Mouse (Mus musculus) limb, embryonic 14.5 days (tissue): ENCODE measurements around the gene Lrg1. TPM values are rescaled to one million over a fixed set of nuclear protein-coding genes. Genes with fewer than 3 reads are reported as not detected.

Experiments used
- ATAC-seq: fragments of 200-750 bp; cut with Nextera tagmentation; 2 replicates; pipeline ENCODE4 v1.8.0; 2017; ENCODE audit warnings: low read depth, moderate number of reproducible peaks, moderate TSS enrichment; ENCODE audit not compliant: low FRiP score
- DNase-seq: peaks from one replicate; pipeline ENCODE4 v3.0.0-alpha.2; 2015; ENCODE audit warnings: low spot score
- H3K27ac ChIP-seq: fragments of 300-500 bp; sonication (generic); replicated peaks from 2 replicates; pipeline ENCODE4 v1.5.1; 2014; ENCODE audit warnings: low read depth, mild to moderate bottlenecking, low read length, moderate library complexity, mixed read lengths
- H3K27me3 ChIP-seq: fragments of 300-500 bp; sonication (generic); 2 replicates; pipeline ENCODE4 v1.6.1; 2014; ENCODE audit warnings: low read length, mixed read lengths; ENCODE audit not compliant: control insufficient read depth, insufficient read depth
- H3K36me3 ChIP-seq: fragments of 300-500 bp; sonication (generic); 2 replicates; pipeline ENCODE4 v1.6.1; 2014; ENCODE audit warnings: mild to moderate bottlenecking, low read length, moderate library complexity, mixed read lengths; ENCODE audit not compliant: control insufficient read depth, insufficient read depth
- H3K4me1 ChIP-seq: fragments of 300-500 bp; sonication (generic); 2 replicates; pipeline ENCODE4 v1.6.1; 2014; ENCODE audit warnings: antibody characterized with exemption, low read length, mixed read lengths; ENCODE audit not compliant: control insufficient read depth, insufficient read depth
- H3K4me2 ChIP-seq: fragments of 300-500 bp; sonication (generic); replicated peaks from 2 replicates; pipeline ENCODE4 v1.6.1; 2014; ENCODE audit warnings: low read depth, mild to moderate bottlenecking, low read length, moderate library complexity; ENCODE audit not compliant: severe bottlenecking
- H3K4me3 ChIP-seq: fragments of 300-500 bp; sonication (generic); replicated peaks from 2 replicates; pipeline ENCODE4 v1.5.1; 2014; ENCODE audit warnings: low read length
- H3K9ac ChIP-seq: fragments of 300-500 bp; sonication (generic); 2 replicates; pipeline ENCODE4 v1.6.1; 2014; ENCODE audit warnings: mild to moderate bottlenecking, low read depth, low read length, moderate library complexity; ENCODE audit not compliant: severe bottlenecking
- H3K9me3 ChIP-seq: fragments of 300-500 bp; sonication (generic); 2 replicates; pipeline ENCODE4 v1.6.1; 2016; ENCODE audit warnings: low read length; ENCODE audit not compliant: control insufficient read depth
- POLR2A ChIP-seq: fragments of 200-500 bp; IDR thresholded peaks from 2 replicates; pipeline ENCODE4 v1.8.0; 2012; ENCODE audit warnings: inconsistent platforms, mild to moderate bottlenecking, moderate library complexity, borderline replicate concordance; ENCODE audit not compliant: insufficient read depth, insufficient read length; ENCODE audit errors: extremely low read depth
- WGBS: fragments of 180-500 bp; shearing (Covaris S2); extraction: QIAGEN DNeasy Blood & Tissue Kit; methylation state at CpG from one replicate; pipeline ENCODE4 v1.1.7; 2014; 5-methylcytosine and 5-hydroxymethylcytosine counted together
- polyA plus RNA-seq, 2 experiments: library from polyadenylated mRNA; depleted of rRNA in 1 of 2; stranded (reverse) in 1 of 2; unstranded in 1 of 2; fragments of >200 nt; fragmentation: Nextera tagmentation in 1 of 2; extraction: Ambion mirVana in 1 of 2; gene quantifications; 2 replicates each; pipeline versions ENCODE4 v1.2.1 to v1.2.3; 2012 to 2014

Gene Lrg1
- polyA plus RNA-seq, 2 experiments, result 0.29 to 0.43 TPM

DNA sequence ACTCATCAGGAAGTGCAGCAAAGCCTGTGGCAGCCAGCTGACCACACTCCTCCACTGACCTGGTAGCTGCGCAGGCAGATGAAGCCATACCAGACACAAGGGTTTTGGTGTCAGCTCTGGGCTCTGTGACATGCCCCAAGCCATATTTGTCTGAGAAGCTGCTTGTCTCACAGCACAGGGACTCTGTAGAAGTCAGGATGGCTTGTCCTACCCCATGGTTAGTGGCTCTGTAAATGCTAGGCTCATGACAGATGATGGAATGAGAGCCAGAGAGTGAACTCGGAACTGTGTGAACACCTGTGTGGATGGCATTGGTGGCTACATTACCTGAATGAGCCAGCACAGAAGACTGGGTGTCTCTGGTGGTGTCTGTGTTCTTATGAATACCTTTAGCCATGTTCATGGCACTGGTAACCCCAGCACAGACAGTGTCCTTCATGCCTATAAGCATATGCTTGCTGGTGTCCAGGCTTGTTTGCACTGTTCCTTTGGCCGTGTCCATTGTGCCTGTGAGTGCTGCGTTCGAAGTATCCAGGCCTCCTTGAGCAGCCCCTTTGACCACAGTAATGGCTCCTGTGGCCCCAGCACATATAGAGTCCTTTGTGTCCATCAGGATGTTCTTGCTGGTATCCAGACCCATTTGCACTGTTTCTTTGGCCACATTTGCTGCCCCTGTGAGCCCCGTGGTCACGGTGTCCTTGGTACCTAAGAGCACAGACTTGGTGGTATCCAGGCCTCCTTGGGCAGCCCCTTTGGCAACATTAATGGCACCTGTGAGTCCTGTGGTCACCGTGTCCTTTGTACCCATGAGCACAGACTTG is 18.1 kb downstream of the Lrg1 start:
- no peak for TF ChIP-seq POLR2A
- H3K4me3 ChIP-seq, result no peak overlapping the region
- no peaks in the 10 kb centered on the region for H3K27me3 ChIP-seq
- 93% methylated on average over 8 of the region's 8 CpGs for WGBS
- no peak overlapping the region for H3K9ac ChIP-seq
- DNase-seq, result no peak
- H3K27ac ChIP-seq, result no peak overlapping the region
- H3K9me3 ChIP-seq, result no peaks in the 10 kb centered on the region
- peaks cover 51% of the 10 kb centered on the region for H3K36me3 ChIP-seq
- ATAC-seq, result no peak
- H3K4me2 ChIP-seq, result no peak overlapping the region
- no peaks in the 10 kb centered on the region for H3K4me1 ChIP-seq

DNA sequence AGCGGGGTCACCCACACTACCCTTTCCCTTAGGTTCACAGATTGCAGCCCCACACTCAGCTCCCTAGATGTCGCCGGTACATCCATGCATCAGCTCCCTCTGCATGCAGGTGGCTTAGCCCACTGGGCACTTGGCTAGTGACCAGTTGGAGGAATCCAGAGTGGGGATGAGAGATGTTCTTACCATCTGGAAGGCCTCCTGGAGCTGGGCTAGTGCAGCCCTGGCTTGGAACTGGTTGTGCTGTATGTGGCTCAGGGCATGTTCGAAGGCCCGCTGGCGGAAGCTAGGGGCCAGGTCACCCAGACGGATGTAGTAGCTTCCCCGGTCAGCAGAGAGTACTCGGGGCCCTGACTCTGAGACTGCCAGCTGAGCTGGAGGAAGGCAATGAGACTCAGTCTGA is 18.9 kb downstream of the Lrg1 start:
- TF ChIP-seq POLR2A, result no peak

DNA sequence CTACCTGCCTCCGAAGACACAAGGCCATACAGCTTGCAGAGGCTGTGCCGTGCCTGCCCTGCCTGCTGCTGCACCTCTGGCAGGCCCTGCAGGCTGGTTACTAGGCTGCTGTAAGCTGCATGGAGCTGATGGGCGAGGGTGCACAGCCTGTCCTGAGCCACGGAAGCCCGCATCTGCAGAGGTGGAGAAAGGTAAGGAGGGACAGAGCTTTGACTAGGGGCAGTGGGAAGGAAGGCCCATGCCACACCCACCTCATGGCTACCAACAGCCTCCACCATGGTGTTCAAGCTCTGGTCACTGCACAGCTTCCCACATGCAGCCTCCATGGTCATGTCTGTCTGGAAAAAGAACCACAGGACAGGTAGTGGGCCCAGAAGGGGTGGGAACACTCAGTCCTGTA is 19.6 kb downstream of the Lrg1 start:
- Histone ChIP-seq H3K4me1 (no peaks in the 10 kb centered on the region), H3K36me3 (peaks cover 64% of the 10 kb centered on the region), H3K9me3 (no peaks in the 10 kb centered on the region), H3K9ac (no peak overlapping the region), H3K27ac (no peak overlapping the region), H3K4me3 (no peak overlapping the region), H3K27me3 (no peaks in the 10 kb centered on the region), H3K4me2 (no peak overlapping the region)
- TF ChIP-seq POLR2A, result no peak
- DNase-seq (no peak), ATAC-seq (no peak)
- WGBS, result 88% methylated on average over 5 of the region's 5 CpGs

More for the DNA sequence above, 18.9 kb downstream of the Lrg1 start:
- WGBS, result 94% methylated on average over 9 of the region's 9 CpGs
- H3K9me3 ChIP-seq, result no peaks in the 10 kb centered on the region
- ATAC-seq, result no peak
- H3K4me1 ChIP-seq, result no peaks in the 10 kb centered on the region
- no peak overlapping the region for H3K4me2 ChIP-seq
- H3K36me3 ChIP-seq, result peaks cover 59% of the 10 kb centered on the region
- no peak overlapping the region for H3K4me3 ChIP-seq
- H3K27ac ChIP-seq, result no peak overlapping the region
- no peak for DNase-seq
- H3K27me3 ChIP-seq, result no peaks in the 10 kb centered on the region
- no peak overlapping the region for H3K9ac ChIP-seq

DNA sequence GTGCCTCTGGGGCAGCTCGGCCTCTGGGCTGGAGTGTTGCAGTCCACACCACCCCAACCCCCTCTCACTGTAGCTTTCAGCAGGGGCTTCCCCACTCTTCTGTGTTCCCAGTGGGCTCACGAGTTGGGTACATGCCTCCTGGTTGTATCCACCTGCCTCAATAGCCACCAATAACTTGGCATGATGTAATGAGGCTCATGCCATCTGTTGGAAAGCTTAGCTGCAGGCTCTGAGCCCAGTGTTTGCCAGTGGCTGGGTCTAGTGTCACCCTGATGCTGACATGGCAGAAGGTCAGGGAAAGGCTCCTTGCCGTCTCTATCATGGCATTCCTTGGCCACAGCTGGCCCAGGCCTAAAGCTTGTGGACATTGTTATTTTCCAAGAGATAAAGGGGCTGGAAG is 21.0 kb downstream of the Lrg1 start:
- no peak overlapping the region for H3K4me3 ChIP-seq
- no peak for ATAC-seq
- no peaks in the 10 kb centered on the region for H3K27me3 ChIP-seq
- no peak overlapping the region for H3K9ac ChIP-seq
- WGBS, result 94% methylated on average over 3 of the region's 3 CpGs
- H3K4me1 ChIP-seq, result no peaks in the 10 kb centered on the region
- no peak for TF ChIP-seq POLR2A
- no peaks in the 10 kb centered on the region for H3K9me3 ChIP-seq
- H3K4me2 ChIP-seq, result no peak overlapping the region
- no peak overlapping the region for H3K27ac ChIP-seq
- no peak for DNase-seq
- peaks cover 77% of the 10 kb centered on the region for H3K36me3 ChIP-seq

DNA sequence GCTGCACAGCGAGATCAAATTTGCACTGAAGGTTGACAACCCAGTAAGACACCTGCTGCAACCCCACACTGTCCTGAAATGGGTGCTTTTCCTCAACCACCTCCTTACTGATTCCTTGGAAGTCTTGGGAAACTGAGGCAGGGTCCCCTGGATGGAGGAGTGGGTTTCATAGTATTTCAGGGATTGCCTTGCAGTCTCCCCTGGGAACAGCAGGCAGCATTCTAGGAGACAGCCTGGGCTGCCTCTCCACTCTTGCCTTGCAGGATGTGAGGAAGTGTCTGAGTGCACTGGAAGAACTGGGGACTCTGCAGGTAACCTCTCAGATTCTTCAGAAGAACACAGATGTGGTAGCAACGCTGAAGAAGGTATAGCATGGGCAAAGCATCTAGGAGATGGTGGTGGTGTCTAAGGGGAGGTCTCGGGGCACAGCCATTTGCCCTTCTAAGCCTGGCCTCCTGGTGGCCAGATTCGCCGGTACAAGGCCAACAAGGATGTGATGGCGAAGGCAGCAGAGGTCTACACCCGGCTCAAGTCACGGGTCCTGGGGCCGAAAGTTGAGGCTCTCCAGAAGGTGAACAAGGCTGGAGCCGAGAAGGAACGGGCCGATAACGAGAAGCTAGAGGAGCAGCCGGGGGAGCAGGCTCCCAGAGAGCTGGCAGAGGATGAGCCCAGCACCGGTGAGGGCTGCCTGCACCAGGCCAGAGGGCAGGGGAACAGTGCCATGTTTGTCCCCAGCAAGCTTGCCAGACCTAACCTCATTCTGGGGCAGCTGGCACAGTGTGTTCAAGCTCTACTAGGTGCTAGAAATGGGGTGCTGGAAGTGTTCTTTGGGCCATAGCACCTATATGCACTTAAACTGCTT is 22.9 kb downstream of the Lrg1 start:
- no peak for TF ChIP-seq POLR2A
- H3K27me3 ChIP-seq, result no peaks in the 10 kb centered on the region
- ATAC-seq (no peak), DNase-seq (no peak)
- H3K27ac ChIP-seq, result no peak overlapping the region
- no peak overlapping the region for H3K4me3 ChIP-seq
- H3K36me3 ChIP-seq, result peaks cover 86% of the 10 kb centered on the region
- no peak overlapping the region for H3K9ac ChIP-seq
- WGBS, result 91% methylated on average over 15 of the region's 15 CpGs
- H3K4me1 ChIP-seq, result no peaks in the 10 kb centered on the region
- H3K9me3 ChIP-seq, result no peaks in the 10 kb centered on the region
- no peak overlapping the region for H3K4me2 ChIP-seq
